Comparison of ENCODE assay signal across 13 mouse cellular contexts in the genomic region with DNA sequence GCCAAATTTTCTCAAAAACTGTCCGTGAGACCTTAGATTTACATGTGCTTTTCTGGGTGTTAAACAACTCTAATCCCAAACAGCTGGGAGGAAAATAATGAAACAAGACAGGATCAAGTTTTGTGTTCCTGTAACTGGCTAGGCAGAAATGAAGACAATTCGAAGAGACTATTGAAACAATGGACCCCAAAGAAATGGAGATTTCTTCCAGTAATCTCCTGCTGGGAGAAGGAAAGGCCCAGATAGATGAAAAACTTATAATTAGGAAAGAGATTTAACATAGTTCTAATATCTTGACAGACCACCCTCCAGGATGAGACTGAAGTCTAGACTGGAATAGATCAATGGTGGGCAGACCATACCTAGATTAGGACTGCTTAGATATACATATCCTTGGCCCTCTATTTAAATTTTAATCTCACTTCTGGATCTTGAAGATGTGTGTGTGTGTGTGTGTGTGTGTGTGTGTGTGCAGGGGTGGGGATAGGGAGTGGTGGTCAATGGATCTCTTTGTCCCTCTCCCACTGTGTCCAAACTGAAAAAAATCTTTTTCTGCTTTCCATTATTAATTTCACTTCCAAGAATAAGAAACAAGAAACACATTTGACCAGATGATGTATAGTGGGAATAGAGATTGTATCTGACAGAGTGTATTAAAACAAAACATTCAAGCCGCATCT. TPM values are rescaled to one million over a fixed set of nuclear protein-coding genes. Genes with fewer than 3 reads are reported as not detected.
DNase-seq lines count a peak whose midpoint lies in the region; ATAC-seq and TF ChIP-seq lines count a peak whose summit lies in the region.
"Had no signal": no experiment of that assay in that cellular context is flagged by ENCODE, and none has a peak within 500 bp of the region (broad histone marks: within the 10 kb centered on the region; RNA-seq: fewer than 3 reads in every experiment).

No protein-coding gene starts in this region.

- no peak overlapping the region for H3K9ac ChIP-seq in heart, adult 2 months (ENCODE audit: low read depth, low read length)
- no peak overlapping the region for H3K9ac ChIP-seq in embryonic facial prominence, embryonic 11.5 days (replicated peaks; ENCODE audit: low read length)
- H3K9ac ChIP-seq in hindbrain, embryonic 12.5 days, result no peak overlapping the region
- no peak overlapping the region for H3K9ac ChIP-seq in midbrain, embryonic 16.5 days (ENCODE audit: low read depth, low read length)

- intact Hi-C loops in heart, adult 2 months (cut with DNase I), result no loop called here

- TF ChIP-seq CTCF in heart, adult 2 months (IDR thresholded peaks at IDR 0.05), result no peak

- no peaks in the 10 kb centered on the region for H3K79me2 ChIP-seq in heart, adult 2 months (replicated peaks; ENCODE audit: control insufficient read depth, insufficient read depth, low read length)

- no peaks in the 10 kb centered on the region for H3K9me3 ChIP-seq in embryonic facial prominence, embryonic 11.5 days (replicated peaks; ENCODE audit: control insufficient read depth, low read length)
- no peaks in the 10 kb centered on the region for H3K9me3 ChIP-seq in hindbrain, embryonic 12.5 days (replicated peaks)
- H3K9me3 ChIP-seq in midbrain, embryonic 16.5 days (replicated peaks; ENCODE audit: control insufficient read depth, low read length, poor library complexity, severe bottlenecking), result no peaks in the 10 kb centered on the region

- H3K4me3 ChIP-seq in heart, adult 2 months, result no peak overlapping the region
- no peak overlapping the region for H3K4me3 ChIP-seq in embryonic facial prominence, embryonic 11.5 days (ENCODE audit: low read depth, low read length)
- H3K4me3 ChIP-seq in hindbrain, embryonic 12.5 days, result no peak overlapping the region
- no peak overlapping the region for H3K4me3 ChIP-seq in midbrain, embryonic 16.5 days (ENCODE audit: low read depth, low read length)

- H3K27ac ChIP-seq in heart, adult 2 months, result peak overlapping the region; percentile 88
- H3K27ac ChIP-seq in embryonic facial prominence, embryonic 11.5 days (replicated peaks; ENCODE audit: low read depth, low read length), result no peak overlapping the region
- peak overlapping the region; percentile 76 for H3K27ac ChIP-seq in hindbrain, embryonic 12.5 days
- peak overlapping the region; percentile 73 for H3K27ac ChIP-seq in midbrain, embryonic 16.5 days (ENCODE audit: low read length)

- no peaks in the 10 kb centered on the region for H3K27me3 ChIP-seq in heart, adult 2 months (ENCODE audit: control insufficient read depth, insufficient read depth, low read length)
- H3K27me3 ChIP-seq in embryonic facial prominence, embryonic 11.5 days (ENCODE audit: control insufficient read depth, insufficient read depth, low read length), result no peaks in the 10 kb centered on the region
- no peaks in the 10 kb centered on the region for H3K27me3 ChIP-seq in hindbrain, embryonic 12.5 days
- H3K27me3 ChIP-seq in midbrain, embryonic 16.5 days (ENCODE audit: control insufficient read depth, insufficient read depth, low read depth, low read length), result no peaks in the 10 kb centered on the region

- TF ChIP-seq EP300 in heart, adult 2 months (IDR thresholded peaks at IDR 0.05; ENCODE audit: insufficient read depth, low read depth, low read length), result no peak

- ATAC-seq in embryonic facial prominence, embryonic 11.5 days (replicated peaks; ENCODE audit: insufficient number of reproducible peaks, low FRiP score, low TSS enrichment, low read depth), result peak; percentile 57
- ATAC-seq in hindbrain, embryonic 12.5 days (ENCODE audit: low FRiP score), result peak; percentile 80
- ATAC-seq in midbrain, embryonic 16.5 days, result peak; percentile 66
- ATAC-seq in erythroblast, adult 5-6 weeks (replicated peaks; ENCODE audit: low FRiP score, poor library complexity, severe bottlenecking), result no peak
- ATAC-seq: intestine, postnatal 0 days had no signal

- no peak overlapping the region for H3K4me2 ChIP-seq in embryonic facial prominence, embryonic 11.5 days (ENCODE audit: low read depth, low read length)
- no peak overlapping the region for H3K4me2 ChIP-seq in hindbrain, embryonic 12.5 days (replicated peaks)
- H3K4me2 ChIP-seq in midbrain, embryonic 16.5 days (ENCODE audit: low read length), result no peak overlapping the region

- H3K36me3 ChIP-seq in heart, adult 2 months (ENCODE audit: control insufficient read depth, insufficient read depth, low read length), result peaks cover 8% of the 10 kb centered on the region
- no peaks in the 10 kb centered on the region for H3K36me3 ChIP-seq in embryonic facial prominence, embryonic 11.5 days (replicated peaks; ENCODE audit: control insufficient read depth, insufficient read depth, low read depth, low read length)
- no peaks in the 10 kb centered on the region for H3K36me3 ChIP-seq in hindbrain, embryonic 12.5 days
- H3K36me3 ChIP-seq in midbrain, embryonic 16.5 days (ENCODE audit: control insufficient read depth, insufficient read depth, low read length), result no peaks in the 10 kb centered on the region

- WGBS in heart, adult 2 months, result 69% methylated on average over 3 of the region's 3 CpGs
- 44% methylated on average over 3 of the region's 3 CpGs for WGBS in embryonic facial prominence, embryonic 11.5 days
- WGBS in hindbrain, embryonic 12.5 days, result 46% methylated on average over 3 of the region's 3 CpGs
- 17% methylated on average over 3 of the region's 3 CpGs for WGBS in midbrain, embryonic 16.5 days

- H3K4me1 ChIP-seq in heart, adult 2 months (ENCODE audit: control insufficient read depth, insufficient read depth, low read length), result peaks cover 2% of the 10 kb centered on the region
- H3K4me1 ChIP-seq in embryonic facial prominence, embryonic 11.5 days (ENCODE audit: control insufficient read depth, insufficient read depth, low read length), result no peaks in the 10 kb centered on the region
- H3K4me1 ChIP-seq in hindbrain, embryonic 12.5 days, result peaks cover 8% of the 10 kb centered on the region; the same call in 1 of the 2 replicates
- peaks cover 8% of the 10 kb centered on the region for H3K4me1 ChIP-seq in midbrain, embryonic 16.5 days (ENCODE audit: control insufficient read depth, insufficient read depth, low read length)

- TF ChIP-seq POLR2A in heart, adult 2 months (IDR thresholded peaks at IDR 0.05; ENCODE audit: insufficient read depth, low read depth, low read length), result no peak

- no peak for DNase-seq in heart, adult 2 months
- no peak for DNase-seq in heart, adult 11 months
- no peak for DNase-seq in embryonic facial prominence, embryonic 11.5 days (ENCODE audit: low spot score)
- DNase-seq in adipocyte (ENCODE audit: low spot score), result no peak
- no peak for DNase-seq in adrenal gland, postnatal 25 days
- DNase-seq: thymus, postnatal 14 days had no signal

RNA-seq across cellular contexts. Expression of a gene that starts 14.0 kb away (rescaled TPM):
- total RNA-seq in heart, adult 2 months (2021), result 1,000 to 10,000 TPM in 1 of 2 experiments, 100 to 1,000 TPM in 1; 956 to 1,050 TPM
- polyA plus RNA-seq in heart, adult 2 months (2012; rRNA removed), result 1,635 and 1,968 TPM in 2 replicates
- polyA plus RNA-seq in embryonic facial prominence, embryonic 11.5 days (2014; fragmentation: Nextera tagmentation; extraction: Ambion mirVana), result 315 and 334 TPM in 2 replicates
- 339 and 373 TPM in 2 replicates for polyA plus RNA-seq in hindbrain, embryonic 12.5 days (2016; fragmentation: Nextera tagmentation; extraction: Ambion mirVana)
- 550 and 644 TPM in 2 replicates for polyA plus RNA-seq in midbrain, embryonic 16.5 days (2015; fragmentation: Nextera tagmentation; extraction: Ambion mirVana)
- total RNA-seq in erythroblast, adult 5-6 weeks (2015; ENCODE audit: low replicate concordance), result 123 and 150 TPM in 2 replicates
- 60.1 and 103 TPM in 2 replicates for total RNA-seq in erythroblast, adult 5-6 weeks (2017; ENCODE audit: low replicate concordance)
- 728 and 742 TPM in 2 replicates for total RNA-seq in adrenal gland, postnatal 25 days (2021)

RNA-seq across cellular contexts. Expression of a gene that starts 24.6 kb away (rescaled TPM):
- total RNA-seq in heart, adult 2 months (2021), result 1 to 10 TPM in 1 of 2 experiments, under 1 TPM in 1; 0.73 to 1.5 TPM
- 0.70 and 0.80 TPM in 2 replicates for polyA plus RNA-seq in heart, adult 2 months (2012; rRNA removed)
- not detected in 2 replicates for polyA plus RNA-seq in embryonic facial prominence, embryonic 11.5 days (2014; fragmentation: Nextera tagmentation; extraction: Ambion mirVana)
- polyA plus RNA-seq in hindbrain, embryonic 12.5 days (2016; fragmentation: Nextera tagmentation; extraction: Ambion mirVana), result not detected in 2 replicates
- polyA plus RNA-seq in midbrain, embryonic 16.5 days (2015; fragmentation: Nextera tagmentation; extraction: Ambion mirVana), result not detected in 2 replicates
- not detected in 2 replicates for total RNA-seq in erythroblast, adult 5-6 weeks (2015; ENCODE audit: low replicate concordance)
- not detected in 2 replicates for total RNA-seq in erythroblast, adult 5-6 weeks (2017; ENCODE audit: low replicate concordance)
- total RNA-seq in adrenal gland, postnatal 25 days (2021), result 1.2 TPM in 1 of 2 replicates, not detected in the other
- total RNA-seq: liver, adult 2 months had no signal
- polyA plus RNA-seq: intestine, postnatal 0 days; liver, adult 2 months; lung, embryonic 16.5 days had no signal

RNA-seq across cellular contexts. Expression of a gene that starts 54.5 kb away (rescaled TPM):
- total RNA-seq in heart, adult 2 months (2021), result not detected
- 0.82 and 2.2 TPM in 2 replicates for polyA plus RNA-seq in heart, adult 2 months (2012; rRNA removed)
- polyA plus RNA-seq in embryonic facial prominence, embryonic 11.5 days (2014; fragmentation: Nextera tagmentation; extraction: Ambion mirVana), result not detected in 2 replicates
- polyA plus RNA-seq in hindbrain, embryonic 12.5 days (2016; fragmentation: Nextera tagmentation; extraction: Ambion mirVana), result not detected in 2 replicates
- polyA plus RNA-seq in midbrain, embryonic 16.5 days (2015; fragmentation: Nextera tagmentation; extraction: Ambion mirVana), result not detected in 2 replicates
- not detected in 2 replicates for total RNA-seq in erythroblast, adult 5-6 weeks (2015; ENCODE audit: low replicate concordance)
- total RNA-seq in erythroblast, adult 5-6 weeks (2017; ENCODE audit: low replicate concordance), result not detected in 2 replicates
- not detected in 2 replicates for total RNA-seq in adrenal gland, postnatal 25 days (2021)
- total RNA-seq: liver, adult 2 months had no signal
- polyA plus RNA-seq: intestine, postnatal 0 days; large intestine, adult 2 months; liver, adult 2 months had no signal
